Mouse (Mus musculus) forebrain, postnatal 0 days (tissue): Measurements from ENCODE around the gene Tifab. TPM values are rescaled to one million over a fixed set of nuclear protein-coding genes. Genes with fewer than 3 reads are reported as not detected.

ENCODE experiments used
- ATAC-seq: fragments of 200-750 bp; cut with Nextera tagmentation; 2 replicates; pipeline ENCODE4 v1.8.0; 2017; ENCODE audit warnings: mild to moderate bottlenecking, moderate library complexity
- DNase-seq: peaks from one replicate; pipeline ENCODE4 v3.0.0-alpha.2; 2015
- H3K27ac ChIP-seq: fragments of 300-500 bp; sonication (generic); 2 replicates; pipeline ENCODE4 v1.5.1; 2014; ENCODE audit warnings: low read depth, mild to moderate bottlenecking, antibody characterized with exemption, low read length, moderate library complexity, mixed read lengths
- H3K27me3 ChIP-seq: fragments of 300-500 bp; sonication (generic); 2 replicates; pipeline ENCODE4 v1.6.1; 2014; ENCODE audit warnings: mild to moderate bottlenecking, low read length, mixed read lengths; ENCODE audit not compliant: insufficient read depth
- H3K36me3 ChIP-seq: fragments of 300-500 bp; sonication (generic); 2 replicates; pipeline ENCODE4 v1.6.1; 2014; ENCODE audit warnings: mild to moderate bottlenecking, moderate library complexity; ENCODE audit not compliant: insufficient read depth
- H3K4me1 ChIP-seq: fragments of 300-500 bp; sonication (generic); 2 replicates; pipeline ENCODE4 v1.6.1; 2014; ENCODE audit warnings: antibody characterized with exemption; ENCODE audit not compliant: insufficient read depth
- H3K4me2 ChIP-seq: fragments of 300-500 bp; sonication (generic); 2 replicates; pipeline ENCODE4 v1.6.1; 2014; ENCODE audit warnings: low read depth, mild to moderate bottlenecking, moderate library complexity
- H3K4me3 ChIP-seq: fragments of 300-500 bp; sonication (generic); 2 replicates; pipeline ENCODE4 v1.5.1; 2014; ENCODE audit warnings: low read depth, low read length, mixed read lengths
- H3K9ac ChIP-seq: fragments of 300-500 bp; sonication (generic); 2 replicates; pipeline ENCODE4 v1.6.1; 2014; ENCODE audit warnings: mild to moderate bottlenecking
- H3K9me3 ChIP-seq: fragments of 300-500 bp; sonication (generic); 2 replicates; pipeline ENCODE4 v1.6.1; 2016; ENCODE audit warnings: low read length
- CTCF ChIP-seq: sonication (generic); IDR thresholded peaks from 2 replicates; pipeline ENCODE4 v1.5.1; 2016; ENCODE audit warnings: antibody characterized with exemption, control low read depth, low read depth
- WGBS: fragments of 180-500 bp; shearing (Covaris S2); extraction: QIAGEN DNeasy Blood & Tissue Kit; methylation state at CpG from one replicate; pipeline ENCODE4 v1.1.7; 2014; 5-methylcytosine and 5-hydroxymethylcytosine counted together
- polyA plus RNA-seq: library from polyadenylated mRNA; unstranded; fragments of >200 nt; fragmentation: Nextera tagmentation; extraction: Ambion mirVana; gene quantifications from 2 replicates; pipeline ENCODE4 v1.2.1, GENCODE M21; 2015
- total RNA-seq: library from RNA; depleted of rRNA; stranded (reverse); fragments of >200 nt; gene quantifications from 2 replicates; pipeline ENCODE4 v1.2.3, GENCODE M21; 2014

The Tifab gene
- total and polyA plus RNA-seq, 2 experiments from 2014 or later = 0.05 to 0.61 TPM

GRCm38 (mm10) chr13:56175848-56176247, 2.8 kb downstream of the Tifab start:
- ATAC-seq (no peak), DNase-seq (no peak)
- no peak overlapping the region for H3K9ac ChIP-seq
- no peaks in the 10 kb centered on the region for H3K4me1 ChIP-seq
- H3K4me3 ChIP-seq = no peak overlapping the region
- no peaks in the 10 kb centered on the region for H3K9me3 ChIP-seq
- no peak overlapping the region for H3K4me2 ChIP-seq
- no peak overlapping the region for H3K27ac ChIP-seq
- H3K27me3 ChIP-seq = no peaks in the 10 kb centered on the region
- no peaks in the 10 kb centered on the region for H3K36me3 ChIP-seq
- 66% methylated on average over 4 of the region's 4 CpGs for WGBS
- no peak for TF ChIP-seq CTCF

- Histone ChIP-seq H3K36me3 (no peaks in the 10 kb centered on the region), H3K27me3 (no peaks in the 10 kb centered on the region), H3K4me2 (no peak overlapping the region), H3K27ac (no peak overlapping the region), H3K9ac (no peak overlapping the region), H3K4me3 (no peak overlapping the region), H3K9me3 (no peaks in the 10 kb centered on the region), H3K4me1 (no peaks in the 10 kb centered on the region)
- ATAC-seq (no peak), DNase-seq (no peak)
- no peak for TF ChIP-seq CTCF
- WGBS = 73% methylated on average over 7 of the region's 7 CpGs
Measured at GRCm38 (mm10) chr13:56172901-56173545, 5.7 kb downstream of the Tifab start.

DNA sequence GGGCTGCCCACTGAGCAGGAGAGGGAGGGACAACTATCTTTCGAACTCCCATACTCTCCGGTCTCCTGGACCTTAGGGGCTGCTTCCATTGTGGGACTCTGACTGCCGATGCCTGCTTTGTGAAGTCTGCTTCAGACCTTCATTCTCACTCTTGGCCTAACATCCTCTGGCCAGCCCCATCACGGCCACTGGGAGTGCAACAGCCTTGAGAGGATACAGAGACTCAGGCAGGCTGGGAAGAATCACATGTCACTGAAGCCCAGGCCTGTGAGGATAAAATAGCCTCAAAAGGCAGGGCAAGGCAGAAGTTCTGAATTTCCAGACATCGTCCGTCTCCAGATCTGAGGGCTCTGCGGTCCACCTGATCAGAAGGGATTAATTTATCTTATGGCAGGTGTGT, 6.6 kb downstream of the Tifab start:
- WGBS = 82% methylated on average over 7 of the region's 7 CpGs
- H3K27ac ChIP-seq = no peak overlapping the region
- H3K4me2 ChIP-seq = no peak overlapping the region
- ATAC-seq (no peak), DNase-seq (no peak)
- H3K27me3 ChIP-seq = no peaks in the 10 kb centered on the region
- TF ChIP-seq CTCF = no peak
- no peak overlapping the region for H3K9ac ChIP-seq
- no peaks in the 10 kb centered on the region for H3K9me3 ChIP-seq
- H3K4me1 ChIP-seq = no peaks in the 10 kb centered on the region
- H3K4me3 ChIP-seq = no peak overlapping the region
- no peaks in the 10 kb centered on the region for H3K36me3 ChIP-seq

GRCm38 (mm10) chr13:56168403-56168781, 10.3 kb downstream of the Tifab start:
- Histone ChIP-seq H3K4me1 (no peaks in the 10 kb centered on the region), H3K27me3 (no peaks in the 10 kb centered on the region), H3K9ac (no peak overlapping the region), H3K4me3 (no peak overlapping the region), H3K36me3 (no peaks in the 10 kb centered on the region), H3K9me3 (no peaks in the 10 kb centered on the region), H3K27ac (no peak overlapping the region), H3K4me2 (no peak overlapping the region)
- WGBS = 43% methylated on average over 3 of the region's 3 CpGs
- ATAC-seq (peak; percentile 36), DNase-seq (no peak)
- TF ChIP-seq CTCF = no peak

GRCm38 (mm10) chr13:56167446-56168402, 11.0 kb downstream of the Tifab start:
- ATAC-seq = peak; percentile 58
- H3K9me3 ChIP-seq = no peaks in the 10 kb centered on the region
- H3K9ac ChIP-seq = no peak overlapping the region
- H3K27ac ChIP-seq = no peak overlapping the region
- no peaks in the 10 kb centered on the region for H3K27me3 ChIP-seq
- peak; percentile 71 for TF ChIP-seq CTCF
- no peaks in the 10 kb centered on the region for H3K36me3 ChIP-seq
- H3K4me3 ChIP-seq = no peak overlapping the region
- peak; percentile 18 for DNase-seq
- WGBS = 34% methylated on average over 14 of the region's 14 CpGs
- H3K4me2 ChIP-seq = no peak overlapping the region
- H3K4me1 ChIP-seq = no peaks in the 10 kb centered on the region

- no peak overlapping the region for H3K4me2 ChIP-seq
- WGBS = 89% methylated on average over 11 of the region's 11 CpGs
- H3K36me3 ChIP-seq = no peaks in the 10 kb centered on the region
- DNase-seq (no peak), ATAC-seq (no peak)
- H3K27ac ChIP-seq = no peak overlapping the region
- H3K4me3 ChIP-seq = no peak overlapping the region
- no peaks in the 10 kb centered on the region for H3K4me1 ChIP-seq
- no peaks in the 10 kb centered on the region for H3K9me3 ChIP-seq
- no peaks in the 10 kb centered on the region for H3K27me3 ChIP-seq
- H3K9ac ChIP-seq = no peak overlapping the region
- TF ChIP-seq CTCF = no peak
Measured at GRCm38 (mm10) chr13:56165561-56165960, 13.1 kb downstream of the Tifab start.

DNA sequence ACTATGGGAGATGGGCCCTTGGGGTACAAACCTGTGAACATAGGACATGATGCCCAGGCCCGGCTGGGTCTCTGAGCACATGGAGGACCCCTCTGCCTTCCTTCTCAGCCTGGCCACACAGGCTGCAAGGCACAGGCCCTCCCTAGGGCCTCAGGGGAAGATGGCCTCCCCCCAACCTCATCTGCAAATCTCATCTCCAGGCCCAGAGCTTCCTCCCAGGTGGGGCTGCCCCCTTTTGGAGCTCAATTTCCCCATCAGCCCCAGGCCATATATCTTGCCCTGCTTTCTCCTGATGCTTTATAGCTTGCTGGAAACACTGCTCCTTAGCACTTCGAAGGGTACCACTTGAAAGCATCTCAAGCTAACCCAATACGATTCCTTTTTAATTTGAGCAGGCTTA, 14.3 kb downstream of the Tifab start:
- Histone ChIP-seq H3K27ac (no peak overlapping the region), H3K4me2 (no peak overlapping the region), H3K4me1 (no peaks in the 10 kb centered on the region), H3K4me3 (no peak overlapping the region), H3K27me3 (no peaks in the 10 kb centered on the region), H3K9me3 (no peaks in the 10 kb centered on the region), H3K36me3 (no peaks in the 10 kb centered on the region), H3K9ac (no peak overlapping the region)
- WGBS = 89% methylated on average over 3 of the region's 3 CpGs
- DNase-seq (no peak), ATAC-seq (no peak)
- TF ChIP-seq CTCF = no peak
